Mouse (Mus musculus): ENCODE measurements around the gene Ttc17.

DNA sequence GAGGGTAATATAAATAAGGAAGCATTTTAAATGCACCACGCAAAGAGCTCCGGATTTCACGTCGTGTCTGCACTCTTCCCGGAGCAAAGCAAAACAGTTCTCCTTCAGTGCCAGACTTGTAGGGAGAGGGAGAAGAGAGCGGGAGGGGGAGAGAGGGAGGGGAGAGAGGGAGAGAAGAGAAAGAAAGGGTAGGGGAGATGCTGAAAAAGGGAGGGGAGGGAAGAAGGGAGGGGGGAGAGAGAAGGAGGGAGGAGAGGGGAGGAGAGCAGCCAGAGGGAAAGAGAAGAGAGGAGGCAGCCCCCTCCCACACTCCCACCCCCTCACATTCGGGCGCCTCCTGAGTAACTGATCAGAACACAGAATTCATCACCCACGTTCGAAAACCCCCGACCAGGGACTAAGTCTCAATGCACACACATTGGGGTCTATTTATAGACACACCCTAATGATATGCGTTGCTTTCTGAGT lies 141.8 kb downstream of the Ttc17 start:
- TF ChIP-seq POLR2A (IDR thresholded peaks at IDR 0.05; ENCODE audit: extremely low read depth, insufficient read depth, low read length) (no peak), CTCF (IDR thresholded peaks at IDR 0.05; ENCODE audit: low read depth, low read length) (no peak)
